8 mouse cellular contexts compared by ENCODE assay signal in the genomic region with DNA sequence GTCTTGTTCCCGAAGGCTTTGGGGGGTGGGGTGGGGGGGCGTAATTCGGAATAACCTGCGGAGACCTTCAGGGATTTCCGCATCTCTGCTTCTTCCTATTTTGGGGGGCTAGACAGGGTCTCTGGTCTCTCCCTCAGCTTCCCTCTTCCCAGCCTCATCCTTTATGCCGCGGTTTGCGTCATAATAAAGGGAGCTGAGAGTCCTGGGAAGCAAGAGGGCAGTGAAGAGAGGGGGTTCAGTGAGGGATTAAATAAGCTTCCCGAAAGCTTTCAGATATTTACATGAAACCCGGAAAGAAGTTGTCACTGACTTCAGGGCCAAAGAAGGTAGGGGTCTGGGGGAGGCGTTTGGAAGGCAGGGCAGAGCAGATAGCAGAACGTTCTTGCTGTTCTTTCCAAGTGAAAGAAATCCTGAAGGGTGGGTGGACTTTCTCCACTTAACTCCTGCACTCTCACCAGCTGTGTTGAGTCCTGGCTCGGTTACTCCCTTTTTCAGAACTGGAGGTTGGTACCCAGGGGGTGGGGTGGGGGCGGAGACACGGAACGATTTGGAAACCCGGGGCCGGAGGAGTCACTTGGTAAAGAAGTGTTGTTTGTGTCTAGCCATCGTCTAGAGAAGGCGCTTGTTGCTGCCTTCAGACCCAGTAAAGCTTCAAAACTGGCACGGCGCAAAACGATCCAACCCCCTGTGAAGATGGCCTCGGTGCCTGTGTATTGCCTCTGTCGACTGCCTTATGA. TPM values are rescaled to one million over a fixed set of nuclear protein-coding genes. Genes with fewer than 3 reads are reported as not detected.
DNase-seq lines count a peak whose midpoint lies in the region; ATAC-seq and TF ChIP-seq lines count a peak whose summit lies in the region.

No protein-coding gene starts in this region.

- peak; percentile 23 for DNase-seq in MEL-GATA-1-ER (ENCODE audit: extremely low read depth, low read depth)
- peak; percentile 31 to 33 for DNase-seq in cerebellum, postnatal 25 days
- peak; percentile 1 to 4 for DNase-seq in heart, adult 9 months (ENCODE audit: low spot score in 2 of 2)
- DNase-seq in retina, embryonic 14.5 days (ENCODE audit: low spot score): peak; percentile 10

- peak overlapping the region; percentile 72; the same call in 1 of the 2 replicates for H3K9ac ChIP-seq in kidney, embryonic 14.5 days (ENCODE audit: low read depth, low read length)
- H3K9ac ChIP-seq in lung, embryonic 15.5 days: peak overlapping the region; percentile 60

- no peak for ATAC-seq in kidney, embryonic 14.5 days (ENCODE audit: low FRiP score, low TSS enrichment)
- no peak for ATAC-seq in lung, embryonic 15.5 days (ENCODE audit: borderline replicate concordance, extremely low read depth, low FRiP score, low TSS enrichment)
- ATAC-seq in inflammation-experienced regulatory T-cells, adult 6 months: no peak

- 34% methylated on average over 25 of the region's 25 CpGs for WGBS in kidney, embryonic 14.5 days
- WGBS in lung, embryonic 15.5 days: 19% methylated on average over 25 of the region's 25 CpGs

- H3K27ac ChIP-seq in kidney, embryonic 14.5 days (ENCODE audit: low read depth, low read length): no peak overlapping the region
- peak overlapping the region; percentile 99; the same call in 1 of the 2 replicates for H3K27ac ChIP-seq in lung, embryonic 15.5 days

- H3K79me2 ChIP-seq in C2C12 (ENCODE audit: control insufficient read depth, insufficient read depth): peaks cover 6% of the 10 kb centered on the region

- H3K9me3 ChIP-seq in kidney, embryonic 14.5 days (ENCODE audit: control insufficient read depth, low read length): no peaks in the 10 kb centered on the region
- no peaks in the 10 kb centered on the region for H3K9me3 ChIP-seq in lung, embryonic 15.5 days

- H3K4me2 ChIP-seq in kidney, embryonic 14.5 days (replicated peaks; ENCODE audit: low read depth, low read length): peak overlapping the region; percentile 55
- H3K4me2 ChIP-seq in lung, embryonic 15.5 days: peak overlapping the region; percentile 61

- no peaks in the 10 kb centered on the region for H3K79me3 ChIP-seq in C2C12 (ENCODE audit: low read depth)

- no peaks in the 10 kb centered on the region for H3K4me1 ChIP-seq in kidney, embryonic 14.5 days (ENCODE audit: control insufficient read depth, insufficient read depth, low read length)
- 0 out of 2 replicates have a peak, but pooled peaks cover 4% of the 10 kb centered on the region for H3K4me1 ChIP-seq in lung, embryonic 15.5 days

- H3ac ChIP-seq in C2C12 (ENCODE audit: control insufficient read depth, insufficient read length, low read depth): peak overlapping the region; percentile 85

- TF ChIP-seq CTCF in C2C12 (IDR thresholded peaks at IDR 0.05; ENCODE audit: control insufficient read depth, insufficient read depth, insufficient read length): no peak

- no peaks in the 10 kb centered on the region for H3K27me3 ChIP-seq in C2C12 (ENCODE audit: control insufficient read depth, insufficient read depth, insufficient read length)
- no peaks in the 10 kb centered on the region for H3K27me3 ChIP-seq in kidney, embryonic 14.5 days (ENCODE audit: control insufficient read depth, insufficient read depth, low read length)
- H3K27me3 ChIP-seq in lung, embryonic 15.5 days: no peaks in the 10 kb centered on the region

- no peaks in the 10 kb centered on the region for H3K36me3 ChIP-seq in C2C12 (ENCODE audit: control insufficient read depth, insufficient read depth)
- H3K36me3 ChIP-seq in kidney, embryonic 14.5 days (ENCODE audit: control insufficient read depth, insufficient read depth, low read length): no peaks in the 10 kb centered on the region
- no peaks in the 10 kb centered on the region for H3K36me3 ChIP-seq in lung, embryonic 15.5 days

- peak overlapping the region; percentile 50 for H3K4me3 ChIP-seq in C2C12 (ENCODE audit: insufficient read depth, poor library complexity, severe bottlenecking)
- H3K4me3 ChIP-seq in kidney, embryonic 14.5 days (ENCODE audit: low read length): peak overlapping the region; percentile 57
- peak overlapping the region; percentile 61 for H3K4me3 ChIP-seq in lung, embryonic 15.5 days

TF ChIP-seq in C2C12, 6 proteins besides CTCF, POLR2A, EP300 and RAD21:
- TF ChIP-seq FOSL1 (IDR thresholded peaks at IDR 0.05; ENCODE audit: insufficient read depth, low read length, poor library complexity, severe bottlenecking) (no peak), USF1 (IDR thresholded peaks at IDR 0.05; ENCODE audit: low read depth) (no peak)

RNA-seq across cellular contexts. Expression of gene Phf8, which starts 1.5 kb away (rescaled TPM):
- polyA plus RNA-seq in C2C12 (2012; fragmentation: generic; extraction: Trizol): 4.9 TPM
- 13.9 and 20.7 TPM in 2 replicates for polyA plus RNA-seq in kidney, embryonic 14.5 days (2014; fragmentation: Nextera tagmentation; extraction: Ambion mirVana)
- 13.1 and 17.1 TPM in 2 replicates for polyA plus RNA-seq in lung, embryonic 15.5 days (2015; fragmentation: Nextera tagmentation; extraction: Ambion mirVana)
- 10 to 100 TPM; 40.5 to 49.2 (median 46.2) TPM for polyA plus RNA-seq in inflammation-experienced regulatory T-cells, adult 6 months (2017; shearing (Covaris generic))
